Mouse (Mus musculus): ENCODE data around the gene Shisal1. TPM values are rescaled to one million over a fixed set of nuclear protein-coding genes. Genes with fewer than 3 reads are reported as not detected.
A peak's percentile ranks its signal among the peaks of the same experiment; 100 is the strongest.

Gene Shisal1
- total RNA-seq, 2 experiments from 2014 or later = 1.5 to 1.8 TPM

- DNase-seq (ENCODE audit: low spot score in 2 of 2) = no peak
Measured at GRCm38 (mm10) chr15:84427624-84428023, 19.3 kb downstream of the Shisal1 start.

- DNase-seq (ENCODE audit: low spot score in 2 of 2) = no peak
Measured at GRCm38 (mm10) chr15:84425733-84426132, 21.2 kb downstream of the Shisal1 start.

GRCm38 (mm10) chr15:84423781-84424180, 23.1 kb downstream of the Shisal1 start:
- DNase-seq (ENCODE audit: low spot score in 2 of 2) = peak in 1 of 2 experiments; percentile 16

- DNase-seq (ENCODE audit: low spot score in 2 of 2) = no peak
Measured at GRCm38 (mm10) chr15:84418266-84418610, 28.7 kb downstream of the Shisal1 start.

- no peak for DNase-seq (ENCODE audit: low spot score in 2 of 2)
Measured at GRCm38 (mm10) chr15:84417592-84418265, 29.2 kb downstream of the Shisal1 start.

- DNase-seq (ENCODE audit: low spot score in 2 of 2) = no peak
Measured at GRCm38 (mm10) chr15:84417017-84417416, 29.9 kb downstream of the Shisal1 start.

GRCm38 (mm10) chr15:84414040-84414848, 32.7 kb downstream of the Shisal1 start:
- DNase-seq (ENCODE audit: low spot score in 2 of 2) = no peak

- peak; percentile 61 to 67 for DNase-seq (ENCODE audit: low spot score in 2 of 2)
Measured at GRCm38 (mm10) chr15:84412409-84412808, 34.5 kb downstream of the Shisal1 start.

- DNase-seq (ENCODE audit: low spot score in 2 of 2) = no peak
Measured at GRCm38 (mm10) chr15:84410052-84410451, 36.8 kb downstream of the Shisal1 start.

- no peak for DNase-seq (ENCODE audit: low spot score in 2 of 2)
Measured at GRCm38 (mm10) chr15:84408576-84408975, 38.3 kb downstream of the Shisal1 start.

- no peak for DNase-seq (ENCODE audit: low spot score in 2 of 2)
Measured at GRCm38 (mm10) chr15:84405759-84406158, 41.1 kb downstream of the Shisal1 start.

- no peak for DNase-seq (ENCODE audit: low spot score in 2 of 2)
Measured at GRCm38 (mm10) chr15:84403454-84404113, 43.3 kb downstream of the Shisal1 start.

GRCm38 (mm10) chr15:84398617-84399016, 48.3 kb downstream of the Shisal1 start:
- no peak for DNase-seq (ENCODE audit: low spot score in 2 of 2)

GRCm38 (mm10) chr15:84397663-84398169, 49.2 kb downstream of the Shisal1 start:
- DNase-seq (ENCODE audit: low spot score in 2 of 2) = no peak

- DNase-seq (ENCODE audit: low spot score in 2 of 2) = no peak
Measured at GRCm38 (mm10) chr15:84395341-84396067, 51.4 kb downstream of the Shisal1 start.

GRCm38 (mm10) chr15:84393341-84393740, 53.6 kb downstream of the Shisal1 start:
- DNase-seq (ENCODE audit: low spot score in 2 of 2) = no peak

GRCm38 (mm10) chr15:84392840-84393239, 54.1 kb downstream of the Shisal1 start:
- no peak for DNase-seq (ENCODE audit: low spot score in 2 of 2)

- no peak for DNase-seq (ENCODE audit: low spot score in 2 of 2)
Measured at GRCm38 (mm10) chr15:84392131-84392530, 54.8 kb downstream of the Shisal1 start.

GRCm38 (mm10) chr15:84388698-84389131, 58.2 kb downstream of the Shisal1 start:
- DNase-seq (ENCODE audit: low spot score in 2 of 2) = no peak

GRCm38 (mm10) chr15:84385995-84386565, 60.8 kb downstream of the Shisal1 start:
- DNase-seq (ENCODE audit: low spot score in 2 of 2) = no peak

GRCm38 (mm10) chr15:84384066-84384465, 62.8 kb downstream of the Shisal1 start:
- DNase-seq (ENCODE audit: low spot score in 2 of 2) = no peak
